Mouse (Mus musculus) c-Kit-positive CD71-negative TER-119-negative erythroid progenitor cells, embryonic 14.5 days (primary cell): ENCODE measurements around the gene Mcu.

Experiments
- DNase-seq: peaks from one replicate; pipeline ENCODE4 v3.0.0-alpha.2; 2013; ENCODE audit warnings: low read depth

The Mcu gene

DNA sequence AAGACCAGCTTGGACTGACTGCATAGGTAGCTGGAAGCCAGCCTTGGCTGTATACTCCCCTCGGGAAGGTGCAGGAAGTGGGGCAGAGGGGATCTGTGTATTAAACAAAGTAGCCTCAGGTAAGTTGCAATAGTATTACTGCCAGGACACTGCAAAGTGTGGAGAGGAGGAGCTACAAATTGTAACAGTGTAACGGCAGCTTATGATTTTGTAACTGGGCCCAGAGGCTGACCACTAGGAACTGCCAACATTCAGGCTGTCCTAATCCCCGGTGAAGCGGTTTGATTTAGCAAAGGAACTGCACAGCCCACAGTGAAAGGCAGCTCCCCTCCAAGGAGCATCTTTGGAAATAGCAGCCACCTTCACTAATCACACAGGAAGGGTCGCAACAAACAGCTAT, 3.2 kb downstream of the Mcu start:
- no peak for DNase-seq

DNA sequence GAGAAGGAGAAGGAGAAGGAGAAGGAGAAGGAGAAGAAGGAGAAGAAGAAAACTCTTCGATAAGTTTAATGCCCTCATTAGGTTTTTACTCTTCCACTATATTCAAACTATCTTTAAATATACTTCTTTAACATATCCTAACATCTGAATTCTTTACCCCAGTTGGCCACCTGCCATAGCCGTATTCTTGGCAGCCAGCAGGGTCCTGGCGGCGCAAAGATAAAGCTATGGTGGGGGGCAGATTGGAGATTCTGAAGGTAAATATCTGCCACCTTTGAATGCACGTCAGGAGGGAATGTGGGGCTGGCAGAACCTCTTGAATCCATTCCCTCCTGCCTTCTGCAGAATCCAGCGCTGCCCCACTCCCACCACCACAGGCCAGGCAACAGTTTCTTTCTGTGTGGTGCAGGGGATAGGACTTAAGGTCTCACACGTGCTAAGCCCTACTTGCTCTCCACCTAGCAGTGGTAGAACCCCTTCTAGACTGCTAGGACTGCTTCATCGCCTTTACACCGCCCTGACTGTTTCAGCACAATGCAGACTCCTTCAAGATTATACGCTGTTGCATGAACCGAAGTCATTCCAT, 11.5 kb downstream of the Mcu start:
- no peak for DNase-seq

DNA sequence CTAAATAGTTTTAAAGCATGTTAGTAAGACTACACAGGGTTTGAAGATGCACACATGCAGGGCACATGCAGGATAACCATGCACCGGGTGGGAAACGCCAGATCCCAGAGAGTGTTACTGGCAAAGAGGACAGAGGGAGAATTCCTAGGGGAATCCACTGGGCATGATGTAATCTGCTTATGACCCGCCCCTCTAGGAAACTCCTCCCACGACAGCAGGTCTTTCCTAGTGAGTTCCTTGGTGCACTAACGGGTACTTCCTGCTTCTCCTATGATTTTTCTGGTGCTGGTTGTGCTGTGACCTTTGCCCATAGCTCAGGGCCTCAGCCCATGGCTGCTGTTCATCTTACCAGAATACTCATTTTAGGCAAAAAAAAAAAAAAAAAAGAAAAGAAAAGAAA, 12.6 kb downstream of the Mcu start:
- no peak for DNase-seq

DNA sequence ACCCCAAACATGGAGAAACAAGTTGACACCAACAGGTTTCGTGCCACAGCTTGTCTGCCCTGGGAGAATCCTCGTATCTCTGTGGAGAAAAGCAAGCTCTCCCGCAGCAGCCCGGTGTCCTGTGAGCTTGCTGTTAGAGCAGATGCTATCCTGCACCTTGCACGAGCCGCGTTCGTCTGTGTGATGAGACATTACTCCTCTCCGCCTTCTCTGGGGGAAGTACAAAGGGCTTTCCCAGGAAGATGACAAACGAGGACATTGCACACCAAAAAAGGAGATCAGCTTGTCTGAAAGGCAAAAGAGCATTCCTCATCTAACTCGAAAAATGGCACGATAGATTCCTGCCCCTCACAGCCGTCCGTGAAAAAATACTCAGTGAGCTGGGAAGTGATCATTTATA, 13.6 kb downstream of the Mcu start:
- DNase-seq, result no peak

DNA sequence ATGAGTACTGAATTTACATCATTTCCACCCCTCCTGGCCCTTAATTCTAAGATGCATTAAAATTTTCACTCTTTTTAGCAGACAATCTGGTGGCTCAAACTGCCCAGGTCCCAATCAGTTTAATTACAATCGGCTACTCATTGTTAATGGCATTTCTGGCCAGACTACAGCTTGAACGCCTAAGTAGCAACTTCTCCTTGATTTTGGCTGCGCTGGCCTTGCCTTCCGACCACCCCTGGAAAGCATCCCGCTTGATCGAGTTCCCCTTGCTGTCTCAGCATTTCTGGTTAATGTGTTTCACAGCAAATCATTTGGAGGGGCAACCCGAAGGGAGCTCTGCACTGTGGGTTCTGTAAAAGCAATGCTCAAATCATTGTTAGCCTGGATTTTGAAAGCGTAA, 14.4 kb downstream of the Mcu start:
- no peak for DNase-seq

DNA sequence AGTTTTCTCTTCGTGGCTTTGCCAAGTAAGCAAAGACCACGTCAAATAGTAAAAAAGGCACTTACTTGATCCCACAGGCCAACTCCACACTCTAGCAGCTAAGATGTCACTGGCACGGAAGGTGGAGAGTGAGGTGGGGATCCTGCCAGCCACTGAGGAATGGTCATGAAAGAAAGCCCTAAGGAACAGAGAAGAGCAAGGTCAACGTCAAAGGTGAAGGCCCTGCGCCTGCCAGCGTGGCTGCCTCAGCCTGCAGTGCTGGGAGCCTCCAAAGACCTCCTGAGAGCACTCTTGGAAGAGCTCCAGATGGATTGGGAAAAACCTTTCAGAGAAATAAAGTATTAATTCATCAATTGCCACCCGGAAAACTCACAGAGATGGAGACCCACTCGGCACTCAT, 16.0 kb downstream of the Mcu start:
- no peak for DNase-seq

DNA sequence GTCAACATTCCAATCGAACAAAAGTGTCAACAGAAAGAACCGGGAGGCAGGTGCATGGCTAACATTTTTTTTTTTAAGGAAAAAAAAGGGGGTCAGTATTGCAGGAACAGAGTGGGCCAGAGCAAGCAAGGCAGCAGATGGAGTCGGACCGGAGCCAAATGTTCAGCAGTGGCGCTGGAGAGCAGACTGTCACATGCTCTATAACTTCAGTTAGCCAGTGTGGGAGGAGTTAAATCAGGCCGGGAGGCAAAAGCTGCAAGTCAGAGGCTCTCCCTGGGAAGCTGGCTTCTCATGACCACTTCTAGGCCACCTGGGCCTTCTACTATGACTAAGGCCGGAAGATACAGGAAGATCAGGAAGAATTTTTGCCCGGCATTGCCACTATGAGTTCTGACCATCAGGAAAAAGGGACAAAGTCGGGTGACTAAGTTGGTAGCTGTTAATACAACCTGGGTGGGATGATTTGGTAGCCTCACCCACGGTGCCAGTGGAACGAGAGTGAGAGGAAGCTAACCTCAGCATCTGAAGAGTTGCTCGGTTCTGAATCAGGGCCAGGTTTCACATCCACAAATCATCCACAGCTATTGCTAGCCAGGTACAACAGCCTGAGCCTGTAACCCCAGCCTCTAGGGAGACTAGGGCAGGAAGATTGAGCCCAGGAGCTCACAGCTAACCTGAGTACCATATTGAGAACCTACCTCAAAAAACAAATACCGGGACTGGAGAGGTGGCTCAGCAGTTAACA, 22.5 kb downstream of the Mcu start:
- no peak for DNase-seq

DNA sequence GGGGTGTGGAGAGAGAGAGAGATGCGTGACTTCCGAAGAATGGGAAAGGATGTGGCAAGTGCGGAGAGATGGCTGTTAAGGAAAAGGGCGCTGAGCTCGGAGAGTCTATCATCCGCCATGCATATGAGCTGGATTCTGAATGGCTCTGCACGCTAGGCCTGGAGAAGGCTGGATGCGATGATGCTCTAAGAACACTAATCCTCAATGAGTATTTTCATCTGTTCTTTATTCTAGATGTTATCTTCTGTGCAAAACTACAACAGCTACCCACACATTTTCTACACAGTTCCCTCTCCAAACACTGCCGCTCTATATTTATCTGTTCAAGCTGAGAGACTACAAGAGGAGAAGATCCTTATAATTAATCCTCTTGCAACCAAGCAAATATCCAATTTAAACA, 25.9 kb downstream of the Mcu start:
- no peak for DNase-seq

DNA sequence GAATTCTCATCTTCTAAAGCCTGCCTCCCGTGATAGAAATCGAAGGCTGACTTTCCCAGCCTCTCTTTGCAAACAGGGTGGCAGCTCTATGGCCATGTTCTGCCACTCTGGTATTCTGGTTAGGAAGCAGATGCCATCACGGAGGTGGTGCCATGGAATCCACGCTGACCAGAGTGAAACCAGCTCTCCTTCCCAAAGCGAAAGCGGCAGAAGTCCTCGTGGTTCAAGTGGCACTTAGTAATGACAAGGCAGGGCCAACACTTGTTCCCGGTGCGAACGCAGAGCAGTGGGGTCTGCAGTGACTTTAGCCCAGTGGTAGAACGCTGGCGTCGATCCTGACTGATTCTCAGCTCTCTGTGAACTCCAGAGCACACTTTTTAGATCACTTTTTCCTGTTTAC, 26.6 kb downstream of the Mcu start:
- no peak for DNase-seq

DNA sequence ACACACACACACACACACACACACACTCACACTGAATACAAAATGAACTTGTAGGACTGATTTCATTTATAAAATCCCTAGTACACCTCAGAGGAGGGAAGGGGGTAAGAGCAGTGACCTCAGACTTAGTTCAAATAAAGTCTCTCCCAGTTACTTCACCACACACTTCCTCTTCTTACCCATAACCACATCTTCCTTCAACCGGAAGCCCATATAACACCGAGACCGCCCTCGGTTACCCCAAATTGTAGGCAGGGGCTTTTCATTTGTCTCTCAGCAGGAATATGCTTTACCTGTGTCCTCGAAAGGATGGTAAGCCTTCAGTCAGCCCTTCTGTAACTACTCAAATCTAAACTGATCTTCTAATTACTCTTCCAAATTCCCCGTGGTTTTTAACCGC, 27.1 kb downstream of the Mcu start:
- no peak for DNase-seq

DNA sequence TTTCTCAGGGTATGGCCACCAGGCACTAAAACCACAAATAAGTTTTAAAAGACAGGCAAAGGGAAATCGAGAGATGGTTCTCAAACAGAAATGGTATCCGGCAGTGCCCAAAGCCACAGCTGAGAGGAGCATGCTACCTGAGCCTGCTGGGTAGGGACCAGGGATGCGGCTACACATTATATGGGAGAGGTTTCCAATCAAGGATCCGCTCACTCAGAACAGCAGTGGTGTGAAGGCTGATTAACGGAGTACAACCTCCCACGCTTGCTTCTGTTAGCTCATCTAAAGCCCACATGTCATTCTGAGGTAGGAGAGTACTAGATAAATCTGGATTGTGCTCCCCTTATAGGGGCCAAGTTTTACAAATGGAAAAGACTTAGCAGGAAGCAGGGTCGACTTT, 28.4 kb downstream of the Mcu start:
- DNase-seq, result no peak

DNA sequence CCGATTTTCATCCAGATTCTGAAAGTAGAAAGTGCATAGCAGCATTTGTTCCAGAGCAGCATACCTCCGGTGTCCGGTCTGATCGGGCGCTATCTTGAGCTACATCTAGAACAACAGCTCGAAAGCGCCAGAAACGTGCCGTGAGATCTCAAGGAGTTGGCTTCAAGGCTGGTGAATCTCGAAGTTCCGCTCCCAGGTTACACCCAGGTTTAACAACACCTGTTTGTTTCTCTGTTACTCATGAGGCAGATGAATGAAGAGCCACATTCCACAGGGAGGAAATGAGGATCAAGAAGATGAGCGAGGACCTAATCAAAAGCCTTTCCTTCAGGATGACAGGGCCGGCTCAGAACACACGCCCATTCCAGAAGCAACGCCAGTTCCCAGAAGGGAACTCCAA, 29.7 kb downstream of the Mcu start:
- no peak for DNase-seq

DNA sequence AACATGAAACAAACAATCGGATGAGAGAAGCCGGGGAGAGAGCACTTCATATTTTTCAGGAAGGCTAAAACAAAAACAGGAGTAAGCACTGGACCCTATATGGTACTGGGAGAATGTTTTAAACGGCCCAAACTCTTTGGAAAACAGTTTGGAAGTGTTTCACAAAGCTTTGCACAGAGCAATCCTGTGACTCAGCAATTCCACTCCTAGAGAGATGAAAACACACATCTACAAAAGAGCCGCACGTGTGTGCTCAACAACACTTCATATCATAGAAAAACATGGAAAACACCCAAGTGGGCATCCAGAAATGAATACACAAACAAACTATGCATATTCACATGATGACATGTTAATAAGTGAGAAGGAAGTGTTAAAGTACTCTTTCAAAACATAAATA, 30.9 kb downstream of the Mcu start:
- DNase-seq, result no peak

DNA sequence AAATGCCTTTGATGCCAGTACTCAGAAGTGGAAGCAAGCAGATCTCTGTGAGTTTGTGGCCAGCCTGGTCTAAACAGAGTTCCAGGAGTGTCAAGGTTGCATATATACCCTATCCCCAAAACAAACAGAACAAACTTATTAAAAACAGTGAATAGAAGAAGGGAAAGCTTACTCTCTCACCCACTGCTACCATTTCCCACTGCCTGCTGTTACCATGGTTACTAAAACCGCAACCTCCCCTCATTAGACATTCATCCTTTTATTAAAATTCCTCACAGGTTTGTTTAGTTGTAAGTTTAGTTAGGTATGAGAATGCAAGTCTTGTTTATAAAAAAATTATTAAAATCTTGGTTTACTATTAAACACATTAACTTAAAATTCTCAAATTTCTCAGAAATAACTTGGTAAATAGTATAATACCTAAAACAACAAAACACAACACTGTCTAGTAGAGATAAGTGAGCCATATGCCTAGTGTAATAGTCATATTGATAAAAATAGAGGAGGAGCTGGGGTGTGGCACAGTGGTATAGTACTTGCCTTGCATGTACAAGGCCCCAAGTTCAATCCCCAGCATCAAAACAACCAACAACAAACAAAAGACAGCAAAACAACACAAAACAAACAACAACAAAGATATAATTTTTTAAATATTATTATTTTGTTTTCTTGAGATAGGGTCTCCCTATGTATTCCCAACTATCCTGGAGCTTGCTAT, 34.5 kb downstream of the Mcu start:
- no peak for DNase-seq

DNA sequence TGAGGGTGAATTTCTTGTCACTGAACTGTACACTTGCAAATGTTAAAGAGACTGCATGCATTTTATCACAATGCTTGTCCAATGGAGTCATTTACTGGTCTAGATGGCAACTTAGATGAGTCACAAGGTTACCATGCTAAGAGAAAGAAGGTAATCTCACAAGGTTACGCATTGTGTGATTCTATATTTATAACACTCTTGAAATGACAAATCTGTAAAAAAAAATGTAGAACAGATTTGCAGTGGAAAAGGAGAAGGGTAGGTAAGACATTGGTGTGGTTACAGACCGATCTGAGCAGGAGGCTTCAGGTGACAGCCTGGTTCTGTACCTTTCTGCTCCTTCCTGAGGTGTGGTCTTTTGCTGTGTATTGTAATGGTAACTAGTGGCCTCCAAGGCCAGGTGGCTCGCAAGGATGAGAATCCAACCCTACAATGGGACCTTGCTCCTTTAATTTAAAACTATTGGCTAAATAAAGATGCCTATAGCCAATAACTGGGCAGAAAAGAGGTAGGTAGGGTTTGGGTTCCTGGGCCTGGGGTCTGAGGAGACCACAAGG, 35.8 kb downstream of the Mcu start:
- DNase-seq, result no peak

DNA sequence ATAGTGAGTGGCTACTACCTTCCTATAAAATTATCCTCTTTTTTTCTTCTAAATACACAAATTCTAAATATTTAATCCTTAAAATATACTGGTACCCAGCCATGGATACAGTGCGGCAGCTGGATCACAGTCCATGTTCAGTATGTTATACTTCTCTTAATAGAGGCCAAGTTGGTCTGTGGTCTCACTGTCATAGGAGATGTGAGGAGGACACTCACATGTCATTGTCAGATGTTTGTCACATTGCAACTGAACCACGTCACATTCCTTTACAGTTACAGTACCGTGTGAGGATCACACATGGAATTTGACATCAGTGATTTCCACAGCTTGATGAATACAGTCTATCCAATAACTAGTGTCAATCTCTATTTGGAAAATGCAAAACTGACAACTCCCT, 36.8 kb downstream of the Mcu start:
- DNase-seq, result no peak

DNA sequence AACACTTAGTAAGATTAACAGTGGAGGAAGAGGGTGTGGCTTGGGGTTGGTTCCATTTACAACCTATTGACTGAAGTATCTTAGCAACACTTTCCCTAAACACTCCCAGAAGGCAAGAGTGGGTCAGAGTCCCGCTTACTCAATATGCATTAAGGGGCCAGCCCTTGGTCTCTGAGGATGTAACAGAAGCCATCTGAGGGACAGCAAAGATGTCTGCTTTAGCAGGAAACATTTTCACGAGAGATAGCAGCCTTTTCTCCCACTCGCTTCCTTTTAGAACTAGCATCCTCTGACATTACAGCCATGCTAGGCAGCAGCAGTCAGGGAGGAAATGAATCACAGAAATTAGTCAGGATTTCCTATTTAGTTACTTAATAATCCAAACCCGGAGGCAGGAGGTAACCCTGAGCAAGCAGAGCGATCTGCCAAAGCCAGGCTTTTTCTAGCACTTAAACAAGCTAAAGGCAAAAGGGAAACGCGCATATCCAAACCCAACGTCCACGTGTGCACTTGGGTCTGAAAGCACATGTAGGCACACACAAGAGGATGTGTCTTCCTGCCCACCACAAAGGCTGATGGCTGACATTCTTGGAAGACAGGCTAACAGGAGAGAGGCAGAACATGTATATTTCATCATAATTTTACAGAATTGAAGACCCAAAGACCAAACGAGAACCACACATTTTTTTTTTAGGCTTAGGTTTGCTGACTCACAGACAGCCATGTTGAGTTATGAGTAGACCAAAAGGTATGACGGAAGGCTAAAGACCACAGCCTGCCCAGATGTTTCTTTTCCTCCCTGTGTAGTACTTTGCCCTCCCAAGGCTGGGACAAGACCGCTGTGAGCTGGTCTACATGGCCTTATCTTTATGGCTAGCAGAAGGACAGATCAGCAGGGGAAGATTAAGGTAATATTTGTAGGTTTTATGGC, 38.4 kb downstream of the Mcu start:
- DNase-seq, result peak; percentile 64

DNA sequence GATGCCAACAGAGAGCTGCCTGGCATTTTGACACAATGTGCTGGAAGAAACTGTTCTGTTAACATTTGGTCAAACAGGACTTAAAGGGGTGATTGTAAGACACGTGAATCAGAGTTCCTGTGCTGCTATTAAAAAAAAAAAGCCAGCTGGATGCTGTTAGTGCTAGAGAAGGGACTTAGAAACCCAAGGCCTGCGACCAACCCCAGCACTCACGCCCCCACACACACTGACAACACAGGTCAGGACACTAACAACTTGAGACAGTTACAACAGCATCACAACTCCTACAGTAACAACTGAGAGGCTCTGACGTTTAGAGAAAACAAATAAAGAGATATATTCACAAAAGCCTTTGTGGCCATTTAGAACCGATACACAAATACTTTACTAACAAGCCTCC, 40.2 kb downstream of the Mcu start:
- DNase-seq, result no peak

DNA sequence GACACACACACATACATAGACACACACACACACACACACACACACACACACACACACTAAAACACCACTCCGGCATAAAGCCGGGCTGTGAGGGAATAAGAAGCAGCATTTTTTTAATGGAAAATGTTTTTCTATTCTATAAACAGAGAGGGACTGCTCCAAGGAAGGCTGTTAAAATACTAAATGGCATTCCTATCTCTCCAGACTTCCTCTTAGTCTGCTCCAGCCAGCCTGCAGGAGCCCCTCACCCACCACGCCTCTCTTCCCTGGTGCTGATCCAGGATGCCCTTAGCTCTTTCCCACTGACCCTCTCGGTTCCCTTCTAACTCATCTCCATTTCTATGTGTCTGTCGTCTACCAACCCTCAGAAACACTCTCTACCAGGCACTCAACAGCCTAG, 44.5 kb downstream of the Mcu start:
- no peak for DNase-seq

DNA sequence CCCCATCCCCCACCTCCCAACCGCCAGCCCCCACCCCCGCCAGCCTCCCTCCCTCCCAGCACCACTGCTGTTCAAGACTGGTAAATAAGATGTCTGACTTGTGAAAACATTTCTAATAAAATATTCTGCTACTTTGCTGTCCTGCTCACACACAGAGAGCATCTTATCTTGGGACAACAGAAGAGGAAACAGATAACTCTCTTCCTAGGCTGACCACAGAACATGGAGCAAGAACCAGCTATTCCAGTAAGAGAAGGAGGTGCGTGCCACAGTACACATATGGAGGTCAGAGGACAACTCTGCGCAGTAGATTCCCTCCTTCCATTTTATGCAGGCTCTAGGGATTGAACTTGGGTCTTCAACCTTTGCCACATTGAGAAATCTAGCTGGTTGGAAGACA, 45.2 kb downstream of the Mcu start:
- no peak for DNase-seq

DNA sequence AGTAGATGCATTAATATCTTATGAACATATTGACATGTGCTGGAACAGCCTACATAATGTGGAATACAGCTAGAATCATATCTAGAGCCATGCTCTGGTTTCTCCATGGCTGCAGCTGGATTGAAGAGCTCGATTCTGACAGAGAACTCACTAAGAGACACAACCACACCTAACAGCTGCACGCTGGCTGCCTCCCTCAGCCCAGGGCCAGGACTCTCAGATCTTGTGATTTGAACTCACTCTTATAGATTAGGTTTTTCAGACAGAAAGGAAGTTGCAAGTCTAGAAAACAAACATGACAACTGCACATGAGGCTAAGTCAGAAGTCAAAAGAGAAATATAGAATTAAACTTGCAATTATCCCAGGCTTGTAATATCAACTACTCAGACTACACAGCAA, 45.7 kb downstream of the Mcu start:
- no peak for DNase-seq

DNA sequence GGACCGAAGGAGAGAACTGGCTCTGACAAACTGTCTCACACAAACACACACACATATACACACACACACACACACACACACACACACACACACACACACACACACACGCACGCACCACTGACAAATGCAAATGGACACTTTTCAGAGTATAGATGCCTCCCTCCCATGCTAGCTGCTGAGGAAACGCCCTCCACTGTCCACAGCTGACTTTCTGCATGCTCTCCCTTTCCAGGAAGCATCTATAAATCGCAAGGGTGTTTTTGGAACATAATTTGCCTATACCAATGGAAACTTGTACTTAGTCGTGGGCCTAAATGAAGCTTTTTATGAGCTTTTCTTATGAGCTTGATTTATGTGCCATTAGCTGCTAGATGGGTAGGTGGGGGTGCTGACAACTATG, 46.1 kb downstream of the Mcu start:
- DNase-seq, result no peak
